Mouse (Mus musculus) fat pad, adult 2 months (tissue): ENCODE results near the gene 9430015G10Rik.
A peak's percentile ranks its signal among the peaks of the same experiment; 100 is the strongest.

Experiments used
- DNase-seq: peaks from one replicate; pipeline ENCODE4 v3.0.0-alpha.2; 2011; ENCODE audit warnings: low read depth, low spot score; ENCODE audit errors: extremely low read depth

The 9430015G10Rik gene

DNA sequence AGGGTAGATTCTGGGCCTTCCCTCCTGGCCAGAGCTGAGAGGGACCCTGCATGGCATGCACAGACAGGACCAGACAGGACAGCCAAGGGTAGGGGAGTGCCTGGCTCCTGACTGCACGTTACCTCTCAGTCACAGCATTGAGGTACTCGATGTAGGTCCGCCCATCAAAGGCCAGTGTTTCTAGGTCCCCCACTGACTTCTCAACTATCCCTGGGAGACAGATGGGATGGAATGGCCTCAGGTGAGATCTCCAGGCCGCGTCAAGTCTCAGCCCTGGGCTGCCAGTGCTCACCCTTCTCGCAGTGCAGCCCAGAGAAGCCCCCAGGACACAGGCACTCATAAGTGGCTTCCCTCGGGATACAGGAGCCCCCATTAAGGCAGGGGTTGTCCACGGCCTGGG, 58.8 kb downstream of the 9430015G10Rik start:
- no peak for DNase-seq

GRCm38 (mm10) chr4:156169129-156169528, 59.3 kb downstream of the 9430015G10Rik start:
- DNase-seq = no peak

- peak; percentile 83 for DNase-seq
These were observed 62.0 kb downstream of the 9430015G10Rik start for GRCm38 (mm10) chr4:156171828-156172227.
